Mouse (Mus musculus): ENCODE data around the gene Gm20388. TPM values are rescaled to one million over a fixed set of nuclear protein-coding genes. Genes with fewer than 3 reads are reported as not detected.

The Gm20388 gene
- polyA plus RNA-seq, 1 experiment from 2014 or later, result not detected

GRCm38 (mm10) chr8:121697735-121698614 lies 1787.3 kb downstream of the Gm20388 start:
- Histone ChIP-seq H3K36me3 (ENCODE audit: control insufficient read depth, insufficient read depth, low read length) (no peaks in the 10 kb centered on the region), H3K9ac (ENCODE audit: low read length) (no peak overlapping the region), H3K27ac (replicated peaks) (no peak overlapping the region)

GRCm38 (mm10) chr8:121698615-121699101 lies 1788.0 kb downstream of the Gm20388 start:
- Histone ChIP-seq H3K27me3 (ENCODE audit: control insufficient read depth, insufficient read depth, low read length) (no peaks in the 10 kb centered on the region), H3K9ac (ENCODE audit: low read length) (no peak overlapping the region), H3K9me3 (ENCODE audit: control insufficient read depth, low read length) (no peaks in the 10 kb centered on the region), H3K4me2 (replicated peaks; ENCODE audit: low read depth) (peak overlapping the region; percentile 40), H3K4me1 (replicated peaks; ENCODE audit: control insufficient read depth, insufficient read depth) (no peaks in the 10 kb centered on the region), H3K4me3 (ENCODE audit: low read depth, low read length) (0 out of 2 replicates have a peak overlapping the region, but pooled peaks have one; percentile 10), H3K27ac (replicated peaks) (no peak overlapping the region), H3K36me3 (ENCODE audit: control insufficient read depth, insufficient read depth, low read length) (no peaks in the 10 kb centered on the region)
- ATAC-seq (ENCODE audit: low FRiP score, low TSS enrichment) (peak; percentile 35; the same call in 1 of the 2 replicates), DNase-seq (ENCODE audit: low spot score) (no peak)
- 7% methylated on average over 9 of the region's 9 CpGs for WGBS
- TF ChIP-seq EP300 (optimal IDR thresholded peaks at IDR 0.05), result no peak
- TF ChIP-seq CTCF (IDR thresholded peaks at IDR 0.05; ENCODE audit: low read depth), result no peak

More at GRCm38 (mm10) chr8:121697735-121698614, 1787.3 kb downstream of the Gm20388 start:
- ATAC-seq (ENCODE audit: low FRiP score, low TSS enrichment) (peak; percentile 31; the same call in 1 of the 2 replicates), DNase-seq (ENCODE audit: low spot score) (no peak)
- Histone ChIP-seq H3K27me3 (ENCODE audit: control insufficient read depth, insufficient read depth, low read length) (no peaks in the 10 kb centered on the region), H3K4me2 (replicated peaks; ENCODE audit: low read depth) (peak overlapping the region; percentile 40), H3K9me3 (ENCODE audit: control insufficient read depth, low read length) (no peaks in the 10 kb centered on the region), H3K4me3 (ENCODE audit: low read depth, low read length) (0 out of 2 replicates have a peak overlapping the region, but pooled peaks have one; percentile 10), H3K4me1 (replicated peaks; ENCODE audit: control insufficient read depth, insufficient read depth) (no peaks in the 10 kb centered on the region)
- WGBS, result 5% methylated on average over 17 of the region's 17 CpGs
- TF ChIP-seq EP300 (optimal IDR thresholded peaks at IDR 0.05), result no peak
- TF ChIP-seq CTCF (IDR thresholded peaks at IDR 0.05; ENCODE audit: low read depth), result no peak

- TF ChIP-seq EP300 (optimal IDR thresholded peaks at IDR 0.05) (no peak), CTCF (IDR thresholded peaks at IDR 0.05; ENCODE audit: low read depth) (no peak)
- no peaks in the 10 kb centered on the region for H3K4me1 ChIP-seq (replicated peaks; ENCODE audit: control insufficient read depth, insufficient read depth)
- no peaks in the 10 kb centered on the region for H3K27me3 ChIP-seq (ENCODE audit: control insufficient read depth, insufficient read depth, low read length)
- WGBS, result 85% methylated on average over 2 of the region's 2 CpGs
- H3K27ac ChIP-seq (replicated peaks), result no peak overlapping the region
- no peak overlapping the region for H3K9ac ChIP-seq (ENCODE audit: low read length)
- ATAC-seq (ENCODE audit: low FRiP score, low TSS enrichment) (no peak), DNase-seq (ENCODE audit: low spot score) (no peak)
- no peaks in the 10 kb centered on the region for H3K9me3 ChIP-seq (ENCODE audit: control insufficient read depth, low read length)
- H3K4me3 ChIP-seq (ENCODE audit: low read depth, low read length), result no peak overlapping the region
- H3K4me2 ChIP-seq (replicated peaks; ENCODE audit: low read depth), result no peak overlapping the region
- no peaks in the 10 kb centered on the region for H3K36me3 ChIP-seq (ENCODE audit: control insufficient read depth, insufficient read depth, low read length)
These were observed 1789.3 kb downstream of the Gm20388 start for GRCm38 (mm10) chr8:121699936-121700335.

- H3K27me3 ChIP-seq (ENCODE audit: control insufficient read depth, insufficient read depth, low read length), result no peaks in the 10 kb centered on the region
- DNase-seq (ENCODE audit: low spot score) (no peak), ATAC-seq (ENCODE audit: low FRiP score, low TSS enrichment) (no peak)
- no peak overlapping the region for H3K27ac ChIP-seq (replicated peaks)
- no peak overlapping the region for H3K9ac ChIP-seq (ENCODE audit: low read length)
- H3K9me3 ChIP-seq (ENCODE audit: control insufficient read depth, low read length), result no peaks in the 10 kb centered on the region
- H3K36me3 ChIP-seq (ENCODE audit: control insufficient read depth, insufficient read depth, low read length), result no peaks in the 10 kb centered on the region
- WGBS, result 52% methylated on average over 3 of the region's 3 CpGs
- H3K4me1 ChIP-seq (replicated peaks; ENCODE audit: control insufficient read depth, insufficient read depth), result no peaks in the 10 kb centered on the region
- H3K4me2 ChIP-seq (replicated peaks; ENCODE audit: low read depth), result no peak overlapping the region
- no peak overlapping the region for H3K4me3 ChIP-seq (ENCODE audit: low read depth, low read length)
- TF ChIP-seq CTCF (IDR thresholded peaks at IDR 0.05; ENCODE audit: low read depth), result no peak
- no peak for TF ChIP-seq EP300 (optimal IDR thresholded peaks at IDR 0.05)
These were observed 1794.5 kb downstream of the Gm20388 start for GRCm38 (mm10) chr8:121705174-121705573.

GRCm38 (mm10) chr8:121706956-121707355 lies 1796.3 kb downstream of the Gm20388 start:
- TF ChIP-seq CTCF (IDR thresholded peaks at IDR 0.05; ENCODE audit: low read depth), result no peak
- TF ChIP-seq EP300 (optimal IDR thresholded peaks at IDR 0.05), result no peak
- Histone ChIP-seq H3K9me3 (ENCODE audit: control insufficient read depth, low read length) (no peaks in the 10 kb centered on the region), H3K27me3 (ENCODE audit: control insufficient read depth, insufficient read depth, low read length) (no peaks in the 10 kb centered on the region), H3K9ac (ENCODE audit: low read length) (no peak overlapping the region), H3K4me1 (replicated peaks; ENCODE audit: control insufficient read depth, insufficient read depth) (no peaks in the 10 kb centered on the region), H3K27ac (replicated peaks) (no peak overlapping the region), H3K36me3 (ENCODE audit: control insufficient read depth, insufficient read depth, low read length) (no peaks in the 10 kb centered on the region), H3K4me2 (replicated peaks; ENCODE audit: low read depth) (no peak overlapping the region), H3K4me3 (ENCODE audit: low read depth, low read length) (no peak overlapping the region)
- 73% methylated on average over 11 of the region's 11 CpGs for WGBS
- ATAC-seq (ENCODE audit: low FRiP score, low TSS enrichment) (no peak), DNase-seq (ENCODE audit: low spot score) (no peak)

GRCm38 (mm10) chr8:121708406-121708805 lies 1797.8 kb downstream of the Gm20388 start:
- H3K4me2 ChIP-seq (replicated peaks; ENCODE audit: low read depth), result no peak overlapping the region
- no peaks in the 10 kb centered on the region for H3K4me1 ChIP-seq (replicated peaks; ENCODE audit: control insufficient read depth, insufficient read depth)
- no peak for DNase-seq (ENCODE audit: low spot score)
- H3K9me3 ChIP-seq (ENCODE audit: control insufficient read depth, low read length), result no peaks in the 10 kb centered on the region
- ATAC-seq (ENCODE audit: low FRiP score, low TSS enrichment), result no peak
- no peak overlapping the region for H3K4me3 ChIP-seq (ENCODE audit: low read depth, low read length)
- no peak overlapping the region for H3K9ac ChIP-seq (ENCODE audit: low read length)
- TF ChIP-seq EP300 (optimal IDR thresholded peaks at IDR 0.05), result no peak
- TF ChIP-seq CTCF (IDR thresholded peaks at IDR 0.05; ENCODE audit: low read depth), result no peak
- 56% methylated on average over 6 of the region's 6 CpGs for WGBS
- no peaks in the 10 kb centered on the region for H3K36me3 ChIP-seq (ENCODE audit: control insufficient read depth, insufficient read depth, low read length)
- H3K27ac ChIP-seq (replicated peaks), result no peak overlapping the region
- H3K27me3 ChIP-seq (ENCODE audit: control insufficient read depth, insufficient read depth, low read length), result no peaks in the 10 kb centered on the region
